9 mouse cellular contexts compared by ENCODE assay signal in the genomic region with DNA sequence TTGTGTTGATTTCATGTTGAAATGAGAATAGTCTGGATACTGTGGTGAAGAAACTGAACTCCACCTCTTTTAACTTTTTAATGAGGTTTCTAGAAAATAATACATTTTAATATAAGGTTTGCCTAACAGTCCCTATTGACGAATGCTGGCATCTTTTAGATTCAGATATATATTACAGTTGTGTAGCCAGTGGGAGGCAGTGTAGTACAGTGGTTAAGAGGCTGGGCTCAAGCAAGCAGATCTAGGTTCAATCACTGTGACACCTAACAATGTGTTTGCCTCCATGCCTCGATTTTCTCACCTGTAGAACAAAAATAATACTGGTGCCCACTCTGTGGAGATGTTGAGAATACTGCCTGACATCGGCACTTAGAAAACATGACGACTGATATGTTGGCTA. TPM values are rescaled to one million over a fixed set of nuclear protein-coding genes. Genes with fewer than 3 reads are reported as not detected.
A peak's percentile ranks its signal among the peaks of the same experiment; 100 is the strongest.
DNase-seq lines count a peak whose midpoint lies in the region; ATAC-seq lines count a peak whose summit lies in the region.
"Had no signal": no experiment of that assay in that cellular context is flagged by ENCODE, and none has a peak within 500 bp of the region (broad histone marks: within the 10 kb centered on the region; RNA-seq: fewer than 3 reads in every experiment).

No protein-coding gene starts in this region.

- 75% methylated on average over 4 of the region's 4 CpGs for WGBS in embryonic facial prominence, embryonic 11.5 days
- WGBS in embryonic facial prominence, embryonic 10.5 days, result 77% methylated on average over 4 of the region's 4 CpGs
- 72% methylated on average over 4 of the region's 4 CpGs for WGBS in kidney, embryonic 16.5 days

- H3K9ac ChIP-seq in embryonic facial prominence, embryonic 11.5 days (replicated peaks; ENCODE audit: low read length), result no peak overlapping the region
- H3K9ac ChIP-seq in kidney, embryonic 16.5 days (replicated peaks; ENCODE audit: low read length), result no peak overlapping the region
- H3K9ac ChIP-seq: liver, postnatal 0 days had no signal

- no peak overlapping the region for H3K27ac ChIP-seq in embryonic facial prominence, embryonic 11.5 days (replicated peaks; ENCODE audit: low read depth, low read length)
- H3K27ac ChIP-seq in embryonic facial prominence, embryonic 10.5 days (replicated peaks), result no peak overlapping the region
- H3K27ac ChIP-seq in kidney, embryonic 16.5 days (ENCODE audit: low read length), result no peak overlapping the region

- no peak overlapping the region for H3K4me3 ChIP-seq in embryonic facial prominence, embryonic 11.5 days (ENCODE audit: low read depth, low read length)
- H3K4me3 ChIP-seq in embryonic facial prominence, embryonic 10.5 days, result no peak overlapping the region
- H3K4me3 ChIP-seq in kidney, embryonic 16.5 days (ENCODE audit: low read length), result no peak overlapping the region

- H3K4me2 ChIP-seq in embryonic facial prominence, embryonic 11.5 days (ENCODE audit: low read depth, low read length), result no peak overlapping the region
- no peak overlapping the region for H3K4me2 ChIP-seq in kidney, embryonic 16.5 days (replicated peaks; ENCODE audit: low read depth, low read length)

- ATAC-seq in embryonic facial prominence, embryonic 11.5 days (replicated peaks; ENCODE audit: insufficient number of reproducible peaks, low FRiP score, low TSS enrichment, low read depth), result no peak
- no peak for ATAC-seq in kidney, embryonic 16.5 days (ENCODE audit: low FRiP score, low TSS enrichment)
- ATAC-seq: liver, postnatal 0 days had no signal

- no peaks in the 10 kb centered on the region for H3K36me3 ChIP-seq in embryonic facial prominence, embryonic 11.5 days (replicated peaks; ENCODE audit: control insufficient read depth, insufficient read depth, low read depth, low read length)
- no peaks in the 10 kb centered on the region for H3K36me3 ChIP-seq in embryonic facial prominence, embryonic 10.5 days (replicated peaks)
- H3K36me3 ChIP-seq in kidney, embryonic 16.5 days (ENCODE audit: insufficient read depth, low read length), result no peaks in the 10 kb centered on the region

- no peaks in the 10 kb centered on the region for H3K4me1 ChIP-seq in embryonic facial prominence, embryonic 11.5 days (ENCODE audit: control insufficient read depth, insufficient read depth, low read length)
- H3K4me1 ChIP-seq in embryonic facial prominence, embryonic 10.5 days, result peaks cover 7% of the 10 kb centered on the region
- H3K4me1 ChIP-seq in kidney, embryonic 16.5 days (ENCODE audit: insufficient read depth, low read length), result 0 out of 2 replicates have a peak, but pooled peaks cover 4% of the 10 kb centered on the region

- DNase-seq in embryonic facial prominence, embryonic 11.5 days (ENCODE audit: low spot score), result peak; percentile 24
- DNase-seq in embryonic facial prominence, embryonic 10.5 days (ENCODE audit: low spot score), result no peak
- peak; percentile 24 for DNase-seq in kidney, adult 9 months
- peak; percentile 23 for DNase-seq in embryo, embryonic 10.5 days (ENCODE audit: low spot score)
- DNase-seq in lung, postnatal 25 days (ENCODE audit: low spot score), result peak; percentile 15
- no peak for DNase-seq in layer of hippocampus, postnatal 36 days
- no peak for DNase-seq in B cell, adult 2 months
- DNase-seq: liver, postnatal 0 days had no signal

- H3K9me3 ChIP-seq in embryonic facial prominence, embryonic 11.5 days (replicated peaks; ENCODE audit: control insufficient read depth, low read length), result no peaks in the 10 kb centered on the region
- no peaks in the 10 kb centered on the region for H3K9me3 ChIP-seq in embryonic facial prominence, embryonic 10.5 days
- no peaks in the 10 kb centered on the region for H3K9me3 ChIP-seq in kidney, embryonic 16.5 days (ENCODE audit: low read length)

- no peaks in the 10 kb centered on the region for H3K27me3 ChIP-seq in embryonic facial prominence, embryonic 11.5 days (ENCODE audit: control insufficient read depth, insufficient read depth, low read length)
- no peaks in the 10 kb centered on the region for H3K27me3 ChIP-seq in embryonic facial prominence, embryonic 10.5 days (replicated peaks; ENCODE audit: low read depth, poor library complexity, severe bottlenecking)
- no peaks in the 10 kb centered on the region for H3K27me3 ChIP-seq in kidney, embryonic 16.5 days (ENCODE audit: insufficient read depth, low read length)

RNA-seq across cellular contexts. Expression of a gene that starts 54.9 kb away (rescaled TPM):
- 2.5 and 3.2 TPM in 2 replicates for polyA plus RNA-seq in embryonic facial prominence, embryonic 11.5 days (2014; fragmentation: Nextera tagmentation; extraction: Ambion mirVana)
- polyA plus RNA-seq in embryonic facial prominence, embryonic 10.5 days (2016; fragmentation: Nextera tagmentation; extraction: Ambion mirVana), result 2.5 and 2.8 TPM in 2 replicates
- 3.5 and 3.9 TPM in 2 replicates for polyA plus RNA-seq in kidney, embryonic 16.5 days (2015; fragmentation: Nextera tagmentation; extraction: Ambion mirVana)
- total RNA-seq in layer of hippocampus, postnatal 36 days (2021), result under 1 TPM; 0.35 to 0.65 TPM

Comparison
In these comparisons a context has a peak if more than half of its experiments do, and no peak if none do; other contexts are left out.
1. DNase-seq: peak in embryonic facial prominence, embryonic 11.5 days (single experiment), kidney, adult 9 months (single experiment), embryo, embryonic 10.5 days (single experiment) and lung, postnatal 25 days (single experiment); none in embryonic facial prominence, embryonic 10.5 days (single experiment), layer of hippocampus, postnatal 36 days (0 of 2) and B cell, adult 2 months (0 of 2).